Mouse (Mus musculus) myocyte (in vitro differentiated cells): ENCODE measurements around the gene Gm20388. TPM values are rescaled to one million over a fixed set of nuclear protein-coding genes. Genes with fewer than 3 reads are reported as not detected.

ENCODE experiments used
- H3K27me3 ChIP-seq: one replicate; pipeline ENCODE4 v1.6.1; 2011; ENCODE audit not compliant: control insufficient read depth, insufficient read depth, insufficient read length
- H3K36me3 ChIP-seq: one replicate; pipeline ENCODE4 v1.6.1; 2011; ENCODE audit not compliant: control insufficient read depth, insufficient read depth
- H3K4me2 ChIP-seq: one replicate; pipeline ENCODE4 v1.6.1; 2011; ENCODE audit warnings: low read depth, control low read depth
- H3K4me3 ChIP-seq: one replicate; pipeline ENCODE4 v1.5.1; 2011; ENCODE audit warnings: mild to moderate bottlenecking, control low read depth, moderate library complexity
- H3K79me2 ChIP-seq: one replicate; pipeline ENCODE4 v1.6.1; 2011; ENCODE audit not compliant: control insufficient read depth, insufficient read depth
- H3ac ChIP-seq: one replicate; pipeline ENCODE4 v1.6.1; 2011; ENCODE audit not compliant: control insufficient read depth, insufficient read length
- CEBPB ChIP-seq: IDR thresholded peaks from 2 replicates; pipeline ENCODE4 v1.6.1; 2011; ENCODE audit warnings: mild to moderate bottlenecking, moderate library complexity; ENCODE audit not compliant: poor library complexity, insufficient read depth, severe bottlenecking
- E2F4 ChIP-seq: IDR thresholded peaks from one replicate; pipeline ENCODE4 v1.6.1; 2011; ENCODE audit warnings: mild to moderate bottlenecking, control low read depth, moderate library complexity; ENCODE audit not compliant: insufficient read depth
- MAX ChIP-seq: IDR thresholded peaks from one replicate; pipeline ENCODE4 v1.6.1; 2011; ENCODE audit warnings: low read depth, mild to moderate bottlenecking, control low read depth
- MYOD1 ChIP-seq, 3 experiments: IDR thresholded peaks; one replicate each; pipeline ENCODE4 v1.6.1; 2011; ENCODE audit warnings: control low read depth in 2 of 3, low read depth in 2 of 3, mild to moderate bottlenecking in 2 of 3, moderate library complexity in 1 of 3; ENCODE audit not compliant: insufficient read length in 2 of 3, control insufficient read depth in 1 of 3
- MYOG ChIP-seq, 3 experiments: IDR thresholded peaks; one replicate each; pipeline ENCODE4 v1.6.1; 2011; ENCODE audit warnings: control low read depth in 2 of 3, low read depth in 2 of 3, mild to moderate bottlenecking in 2 of 3; ENCODE audit not compliant: insufficient read length in 2 of 3, control insufficient read depth in 1 of 3, insufficient read depth in 1 of 3
- POLR2A ChIP-seq: IDR thresholded peaks from one replicate; pipeline ENCODE4 v1.6.1; 2011; ENCODE audit warnings: low read depth, mild to moderate bottlenecking, control low read depth, moderate library complexity; ENCODE audit not compliant: insufficient read length
- POLR2AphosphoS2 ChIP-seq: IDR thresholded peaks from one replicate; pipeline ENCODE4 v1.6.1; 2011; ENCODE audit warnings: low read depth, control low read depth; ENCODE audit not compliant: insufficient read length
- REST ChIP-seq: IDR thresholded peaks from one replicate; pipeline ENCODE4 v1.6.1; 2011; ENCODE audit warnings: mild to moderate bottlenecking, control low read depth, moderate library complexity; ENCODE audit not compliant: insufficient read depth, insufficient read length
- SRF ChIP-seq: IDR thresholded peaks from one replicate; pipeline ENCODE4 v1.6.1; 2011; ENCODE audit warnings: low read depth; ENCODE audit not compliant: control insufficient read depth, insufficient read length
- TCF12 ChIP-seq: IDR thresholded peaks from one replicate; pipeline ENCODE4 v1.6.1; 2011; ENCODE audit warnings: mild to moderate bottlenecking, control low read depth; ENCODE audit not compliant: poor library complexity, insufficient read depth, severe bottlenecking
- TCF3 ChIP-seq: IDR thresholded peaks from one replicate; pipeline ENCODE4 v1.6.1; 2011; ENCODE audit warnings: low read depth, control low read depth; ENCODE audit not compliant: insufficient read length
- USF1 ChIP-seq: IDR thresholded peaks from one replicate; pipeline ENCODE4 v1.6.1; 2011; ENCODE audit warnings: low read depth, mild to moderate bottlenecking, control low read depth, moderate library complexity
- polyA plus RNA-seq: library from polyadenylated mRNA; unstranded; fragments of >200 nt; fragmentation: generic; extraction: Trizol; gene quantifications from one replicate; pipeline ENCODE4 v1.2.1, GENCODE M21; 2012; ENCODE audit warnings: missing spikeins

The Gm20388 gene
- polyA plus RNA-seq, 1 experiment = 15.3 TPM

- no peaks in the 10 kb centered on the region for H3K79me2 ChIP-seq
- H3K4me2 ChIP-seq = no peak overlapping the region
- no peak overlapping the region for H3ac ChIP-seq
- H3K4me3 ChIP-seq = no peak overlapping the region
- TF ChIP-seq SRF = no peak
- TF ChIP-seq POLR2AphosphoS2 = no peak
- TF ChIP-seq MYOD1 (IDR thresholded peaks at IDR 0.05; ENCODE audit: control insufficient read depth in 1 of 3, insufficient read length in 2 of 3, low read depth in 2 of 3) = no peak
- no peak for TF ChIP-seq USF1
- TF ChIP-seq TCF3 = no peak
- TF ChIP-seq MAX = no peak
- TF ChIP-seq POLR2A = no peak
- TF ChIP-seq MYOG (IDR thresholded peaks at IDR 0.05; ENCODE audit: control insufficient read depth in 1 of 3, insufficient read depth in 1 of 3, insufficient read length in 2 of 3, low read depth in 2 of 3) = no peak
- no peak for TF ChIP-seq E2F4
- TF ChIP-seq TCF12 = no peak
- TF ChIP-seq REST = no peak
- TF ChIP-seq CEBPB = no peak
- H3K36me3 ChIP-seq = no peaks in the 10 kb centered on the region
- H3K27me3 ChIP-seq = peaks cover 61% of the 10 kb centered on the region
Measured at GRCm38 (mm10) chr8:120839031-120839430, 928.4 kb downstream of the Gm20388 start.

GRCm38 (mm10) chr8:120843084-120843483 lies 932.4 kb downstream of the Gm20388 start:
- Histone ChIP-seq H3K4me2 (no peak overlapping the region), H3K27me3 (peaks cover 51% of the 10 kb centered on the region), H3K4me3 (no peak overlapping the region), H3K79me2 (no peaks in the 10 kb centered on the region), H3K36me3 (no peaks in the 10 kb centered on the region), H3ac (no peak overlapping the region)
- no peak for TF ChIP-seq POLR2A
- no peak for TF ChIP-seq MAX
- no peak for TF ChIP-seq MYOD1 (IDR thresholded peaks at IDR 0.05; ENCODE audit: control insufficient read depth in 1 of 3, insufficient read length in 2 of 3, low read depth in 2 of 3)
- TF ChIP-seq REST = no peak
- no peak for TF ChIP-seq CEBPB
- TF ChIP-seq E2F4 = no peak

- H3K79me2 ChIP-seq = no peaks in the 10 kb centered on the region
- H3ac ChIP-seq = no peak overlapping the region
- H3K36me3 ChIP-seq = no peaks in the 10 kb centered on the region
- H3K4me2 ChIP-seq = no peak overlapping the region
- TF ChIP-seq MAX (no peak), REST (no peak), TCF3 (no peak), MYOG (IDR thresholded peaks at IDR 0.05; ENCODE audit: control insufficient read depth in 1 of 3, insufficient read depth in 1 of 3, insufficient read length in 2 of 3, low read depth in 2 of 3) (no peak)
- no peak overlapping the region for H3K4me3 ChIP-seq
- H3K27me3 ChIP-seq = peaks cover 42% of the 10 kb centered on the region
Measured at GRCm38 (mm10) chr8:120846018-120846417, 935.4 kb downstream of the Gm20388 start.

GRCm38 (mm10) chr8:120847279-120847678 lies 936.6 kb downstream of the Gm20388 start:
- Histone ChIP-seq H3K4me2 (no peak overlapping the region), H3K36me3 (no peaks in the 10 kb centered on the region), H3ac (no peak overlapping the region), H3K79me2 (no peaks in the 10 kb centered on the region), H3K27me3 (peaks cover 49% of the 10 kb centered on the region), H3K4me3 (no peak overlapping the region)
- TF ChIP-seq CEBPB = no peak
- TF ChIP-seq POLR2A = no peak
- TF ChIP-seq E2F4 = no peak
- no peak for TF ChIP-seq TCF3
- TF ChIP-seq SRF = no peak
- TF ChIP-seq POLR2AphosphoS2 = no peak
- TF ChIP-seq USF1 = no peak
- TF ChIP-seq REST = no peak
- TF ChIP-seq MYOG (IDR thresholded peaks at IDR 0.05; ENCODE audit: control insufficient read depth in 1 of 3, insufficient read depth in 1 of 3, insufficient read length in 2 of 3, low read depth in 2 of 3) = no peak
- no peak for TF ChIP-seq MYOD1 (IDR thresholded peaks at IDR 0.05; ENCODE audit: control insufficient read depth in 1 of 3, insufficient read length in 2 of 3, low read depth in 2 of 3)
- no peak for TF ChIP-seq MAX

GRCm38 (mm10) chr8:120847735-120848134 lies 937.1 kb downstream of the Gm20388 start:
- Histone ChIP-seq H3K4me3 (no peak overlapping the region), H3K36me3 (no peaks in the 10 kb centered on the region), H3K27me3 (peaks cover 46% of the 10 kb centered on the region), H3ac (no peak overlapping the region), H3K79me2 (no peaks in the 10 kb centered on the region), H3K4me2 (no peak overlapping the region)
- TF ChIP-seq SRF = no peak
- no peak for TF ChIP-seq CEBPB

GRCm38 (mm10) chr8:120848434-120848833 lies 937.8 kb downstream of the Gm20388 start:
- TF ChIP-seq USF1 (no peak), MAX (no peak), CEBPB (no peak), E2F4 (no peak), TCF12 (no peak), TCF3 (no peak), POLR2A (no peak), MYOD1 (IDR thresholded peaks at IDR 0.05; ENCODE audit: control insufficient read depth in 1 of 3, insufficient read length in 2 of 3, low read depth in 2 of 3) (no peak), MYOG (IDR thresholded peaks at IDR 0.05; ENCODE audit: control insufficient read depth in 1 of 3, insufficient read depth in 1 of 3, insufficient read length in 2 of 3, low read depth in 2 of 3) (no peak), SRF (no peak), POLR2AphosphoS2 (no peak), REST (no peak)
- Histone ChIP-seq H3K79me2 (no peaks in the 10 kb centered on the region), H3K4me2 (no peak overlapping the region), H3K4me3 (no peak overlapping the region), H3K27me3 (peaks cover 39% of the 10 kb centered on the region), H3ac (no peak overlapping the region), H3K36me3 (no peaks in the 10 kb centered on the region)
